Mouse (Mus musculus) CH12.LX (cell line): ENCODE data around the gene Tnfsf18.

Experiments
- CTCF ChIP-seq, 2 experiments: IDR thresholded peaks in 1 of 2; conservative IDR thresholded peaks in 1 of 2; 2 replicates each; pipeline ENCODE4 v1.5.1; 2011 to 2012; ENCODE audit warnings: low read depth in 2 of 2, low read length in 2 of 2, improper control_type of control experiment in 1 of 2, inconsistent platforms in 1 of 2, mild to moderate bottlenecking in 1 of 2, moderate library complexity in 1 of 2
- EP300 ChIP-seq: IDR thresholded peaks from 2 replicates; pipeline ENCODE4 v1.6.1; 2011; ENCODE audit warnings: low read length, improper control_type of control experiment
- JUND ChIP-seq: conservative IDR thresholded peaks from 2 replicates; pipeline ENCODE4 v1.6.1; 2011; ENCODE audit warnings: low read depth, low read length, improper control_type of control experiment
- KAT2A ChIP-seq: IDR thresholded peaks from 2 replicates; pipeline ENCODE4 v1.6.1; 2012; ENCODE audit warnings: low read length, improper control_type of control experiment, inconsistent platforms; ENCODE audit not compliant: insufficient replicate concordance
- MAX ChIP-seq: IDR thresholded peaks from 2 replicates; pipeline ENCODE4 v1.6.1; 2011; ENCODE audit warnings: low read length, improper control_type of control experiment
- MAZ ChIP-seq: IDR thresholded peaks from 2 replicates; pipeline ENCODE4 v1.6.1; 2012; ENCODE audit warnings: low read depth, mild to moderate bottlenecking, inconsistent platforms, low read length, improper control_type of control experiment, moderate library complexity
- POLR2A ChIP-seq: IDR thresholded peaks from 2 replicates; pipeline ENCODE4 v1.6.1; 2011; ENCODE audit warnings: low read depth, mild to moderate bottlenecking, improper control_type of control experiment, low read length
- RAD21 ChIP-seq: IDR thresholded peaks from 2 replicates; pipeline ENCODE4 v1.6.1; 2011; ENCODE audit warnings: low read depth, mild to moderate bottlenecking, low read length, improper control_type of control experiment, moderate library complexity
- TBP ChIP-seq: conservative IDR thresholded peaks from 2 replicates; pipeline ENCODE4 v1.6.1; 2011; ENCODE audit warnings: low read depth, low read length, improper control_type of control experiment
- UBTF ChIP-seq: IDR thresholded peaks from 2 replicates; pipeline ENCODE4 v1.6.1; 2012; ENCODE audit warnings: low read depth, mild to moderate bottlenecking, inconsistent platforms, low read length, improper control_type of control experiment, moderate library complexity
- USF2 ChIP-seq: conservative IDR thresholded peaks from 2 replicates; pipeline ENCODE4 v1.6.1; 2011; ENCODE audit warnings: low read depth, low read length, improper control_type of control experiment

DNA sequence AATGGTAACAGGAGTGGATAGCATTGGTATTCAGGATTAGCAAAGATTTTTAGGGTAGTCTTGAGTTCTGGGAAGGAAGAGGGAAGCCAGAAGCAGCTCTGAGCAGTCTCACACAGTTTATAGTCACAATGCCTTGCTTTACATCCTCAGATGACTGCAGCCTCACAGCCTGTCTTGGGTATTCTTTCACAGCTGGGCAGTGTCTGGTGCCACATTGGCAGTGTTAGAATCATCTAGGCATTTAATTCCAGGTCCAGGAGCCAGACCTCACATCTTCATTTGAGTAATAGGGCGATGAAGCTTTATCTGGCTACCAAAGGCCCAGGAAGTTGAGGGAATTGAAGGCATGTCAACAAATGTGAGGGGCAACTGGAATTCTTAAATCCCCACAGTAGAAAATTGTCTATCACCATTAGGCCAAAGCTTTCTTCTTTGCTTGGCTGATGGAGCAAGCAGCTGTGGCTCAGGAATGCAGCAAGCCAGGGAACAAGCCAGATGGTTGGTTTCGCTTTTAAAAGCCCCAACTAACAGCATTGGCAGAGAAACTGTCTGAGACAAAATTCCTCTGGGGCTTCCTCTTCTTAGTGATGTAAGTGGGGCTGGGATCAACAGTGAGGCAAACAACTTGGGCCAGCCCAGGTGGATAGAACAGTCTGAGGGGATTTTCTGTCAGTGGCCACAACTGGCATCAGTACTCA lies 30.9 kb upstream of the Tnfsf18 start:
- no peak for TF ChIP-seq POLR2A
- TF ChIP-seq JUND, result no peak
- TF ChIP-seq TBP, result no peak
- no peak for TF ChIP-seq CTCF (conservative IDR thresholded peaks at IDR 0.05 in 1 of 2, IDR thresholded peaks at IDR 0.05 in 1 of 2; ENCODE audit: low read depth in 2 of 2, low read length in 2 of 2)
- TF ChIP-seq UBTF, result no peak
- no peak for TF ChIP-seq MAX
- no peak; the same call in 1 of the 2 replicates for TF ChIP-seq RAD21
- TF ChIP-seq USF2, result no peak
- TF ChIP-seq EP300, result peak; percentile 22; the same call in 1 of the 2 replicates
- no peak for TF ChIP-seq KAT2A
- TF ChIP-seq MAZ, result no peak; the same call in 1 of the 2 replicates
